8 mouse cellular contexts compared by ENCODE assay signal in genomic region chr11:69992932-69993331, GRCm38 (mm10). TPM values are rescaled to one million over a fixed set of nuclear protein-coding genes. Genes with fewer than 3 reads are reported as not detected.
DNase-seq lines count a peak whose midpoint lies in the region; ATAC-seq and TF ChIP-seq lines count a peak whose summit lies in the region.

No protein-coding gene starts in this region.

- no peak for ATAC-seq in intestine, embryonic 14.5 days (replicated peaks; ENCODE audit: low FRiP score, low TSS enrichment, low read depth)
- ATAC-seq in midbrain, postnatal 0 days (ENCODE audit: low FRiP score) = no peak

- intact Hi-C loops in left cerebral cortex, postnatal 36 days (cut with DNase I) = no loop called here

- peaks cover 48% of the 10 kb centered on the region for H3K36me3 ChIP-seq in forebrain, embryonic 10.5 days (replicated peaks)
- peaks cover 45% of the 10 kb centered on the region for H3K36me3 ChIP-seq in intestine, embryonic 14.5 days (ENCODE audit: control insufficient read depth, insufficient read depth, low read length)
- H3K36me3 ChIP-seq in midbrain, postnatal 0 days (ENCODE audit: insufficient read depth, low read length) = peaks cover 22% of the 10 kb centered on the region

- 89% methylated on average over 3 of the region's 3 CpGs for WGBS in forebrain, embryonic 10.5 days
- WGBS in intestine, embryonic 14.5 days = 85% methylated on average over 3 of the region's 3 CpGs
- 92% methylated on average over 3 of the region's 3 CpGs for WGBS in midbrain, postnatal 0 days

- H3K4me1 ChIP-seq in forebrain, embryonic 10.5 days = peaks cover 36% of the 10 kb centered on the region
- peaks cover 18% of the 10 kb centered on the region for H3K4me1 ChIP-seq in intestine, embryonic 14.5 days (replicated peaks; ENCODE audit: control insufficient read depth, insufficient read depth, low read length)
- no peaks in the 10 kb centered on the region; the same call in 1 of the 2 replicates for H3K4me1 ChIP-seq in midbrain, postnatal 0 days (ENCODE audit: insufficient read depth, low read length)

- no peaks in the 10 kb centered on the region for H3K27me3 ChIP-seq in forebrain, embryonic 10.5 days (ENCODE audit: poor library complexity, severe bottlenecking)
- no peaks in the 10 kb centered on the region for H3K27me3 ChIP-seq in intestine, embryonic 14.5 days (replicated peaks; ENCODE audit: control insufficient read depth, insufficient read depth, low read length)
- H3K27me3 ChIP-seq in midbrain, postnatal 0 days (ENCODE audit: insufficient read depth, low read length) = no peaks in the 10 kb centered on the region

- peak overlapping the region; percentile 83; the same call in 1 of the 2 replicates for H3K9ac ChIP-seq in intestine, embryonic 14.5 days (ENCODE audit: low read length)
- no peak overlapping the region for H3K9ac ChIP-seq in midbrain, postnatal 0 days (replicated peaks; ENCODE audit: low read length, poor library complexity, severe bottlenecking)

- peak overlapping the region; percentile 85; the same call in 1 of the 2 replicates for H3K4me3 ChIP-seq in forebrain, embryonic 10.5 days
- peak overlapping the region; percentile 78 for H3K4me3 ChIP-seq in intestine, embryonic 14.5 days (ENCODE audit: low read depth, low read length)
- no peak overlapping the region for H3K4me3 ChIP-seq in midbrain, postnatal 0 days (ENCODE audit: low read depth, low read length)

- H3K9me3 ChIP-seq in forebrain, embryonic 10.5 days = no peaks in the 10 kb centered on the region
- H3K9me3 ChIP-seq in intestine, embryonic 14.5 days (ENCODE audit: control insufficient read depth, low read length) = no peaks in the 10 kb centered on the region
- H3K9me3 ChIP-seq in midbrain, postnatal 0 days (ENCODE audit: low read length) = no peaks in the 10 kb centered on the region

- TF ChIP-seq CTCF in midbrain, postnatal 0 days (IDR thresholded peaks at IDR 0.05) = no peak

- peak; percentile 9 for DNase-seq in kidney, postnatal 10 days
- DNase-seq in kidney, postnatal 14 days = no peak
- DNase-seq in forebrain, embryonic 10.5 days (ENCODE audit: extremely low spot score, low spot score) = no peak
- DNase-seq in intestine, embryonic 14.5 days (ENCODE audit: low spot score) = no peak
- DNase-seq in midbrain, postnatal 0 days (ENCODE audit: low spot score) = no peak
- no peak for DNase-seq in left cerebral cortex, postnatal 36 days (ENCODE audit: low spot score in 2 of 2)
- no peak for DNase-seq in thymus, postnatal 36 days
- DNase-seq in frontal cortex, postnatal 14 days (ENCODE audit: low spot score in 2 of 2) = no peak

- H3K27ac ChIP-seq in forebrain, embryonic 10.5 days = no peak overlapping the region
- no peak overlapping the region for H3K27ac ChIP-seq in intestine, embryonic 14.5 days (ENCODE audit: low read depth)
- H3K27ac ChIP-seq in midbrain, postnatal 0 days (ENCODE audit: low read depth, low read length) = no peak overlapping the region

- peak overlapping the region; percentile 71 for H3K4me2 ChIP-seq in intestine, embryonic 14.5 days (ENCODE audit: low read length)
- peak overlapping the region; percentile 61 for H3K4me2 ChIP-seq in midbrain, postnatal 0 days (ENCODE audit: low read depth, low read length, poor library complexity, severe bottlenecking)

RNA-seq across cellular contexts. Expression of gene Gabarap, which starts 2.0 kb away (rescaled TPM):
- 318 and 331 TPM in 2 replicates for polyA plus RNA-seq in forebrain, embryonic 10.5 days (2016; fragmentation: Nextera tagmentation; extraction: Ambion mirVana)
- 481 and 495 TPM in 2 replicates for polyA plus RNA-seq in intestine, embryonic 14.5 days (2014; fragmentation: Nextera tagmentation; extraction: Ambion mirVana)
- total RNA-seq in midbrain, postnatal 0 days (2014; rRNA removed) = 197 and 226 TPM in 2 replicates
- 501 and 511 TPM in 2 replicates for polyA plus RNA-seq in midbrain, postnatal 0 days (2015; fragmentation: Nextera tagmentation; extraction: Ambion mirVana)
- total RNA-seq in left cerebral cortex, postnatal 36 days (2021) = 100 to 1,000 TPM; 199 to 219 TPM

RNA-seq across cellular contexts. Expression of gene Phf23, which starts 2.6 kb away (rescaled TPM):
- 94.5 and 96.2 TPM in 2 replicates for polyA plus RNA-seq in forebrain, embryonic 10.5 days (2016; fragmentation: Nextera tagmentation; extraction: Ambion mirVana)
- polyA plus RNA-seq in intestine, embryonic 14.5 days (2014; fragmentation: Nextera tagmentation; extraction: Ambion mirVana) = 37.6 and 43.9 TPM in 2 replicates
- 42.4 and 45.2 TPM in 2 replicates for total RNA-seq in midbrain, postnatal 0 days (2014; rRNA removed)
- polyA plus RNA-seq in midbrain, postnatal 0 days (2015; fragmentation: Nextera tagmentation; extraction: Ambion mirVana) = 37.6 and 40.0 TPM in 2 replicates
- 10 to 100 TPM; 41.3 to 46.1 TPM for total RNA-seq in left cerebral cortex, postnatal 36 days (2021)

RNA-seq across cellular contexts. Expression of gene Dvl2, which starts 7.5 kb away (rescaled TPM):
- polyA plus RNA-seq in forebrain, embryonic 10.5 days (2016; fragmentation: Nextera tagmentation; extraction: Ambion mirVana) = 44.3 and 51.6 TPM in 2 replicates
- 32.0 and 32.6 TPM in 2 replicates for polyA plus RNA-seq in intestine, embryonic 14.5 days (2014; fragmentation: Nextera tagmentation; extraction: Ambion mirVana)
- 31.5 and 33.3 TPM in 2 replicates for total RNA-seq in midbrain, postnatal 0 days (2014; rRNA removed)
- polyA plus RNA-seq in midbrain, postnatal 0 days (2015; fragmentation: Nextera tagmentation; extraction: Ambion mirVana) = 19.0 and 20.0 TPM in 2 replicates
- 10 to 100 TPM; 25.4 to 36.0 TPM for total RNA-seq in left cerebral cortex, postnatal 36 days (2021)

RNA-seq across cellular contexts. Expression of gene Elp5, which starts 10.6 kb away (rescaled TPM):
- 159 TPM in 2 replicates for polyA plus RNA-seq in forebrain, embryonic 10.5 days (2016; fragmentation: Nextera tagmentation; extraction: Ambion mirVana)
- polyA plus RNA-seq in intestine, embryonic 14.5 days (2014; fragmentation: Nextera tagmentation; extraction: Ambion mirVana) = 104 and 119 TPM in 2 replicates
- 109 and 157 TPM in 2 replicates for total RNA-seq in midbrain, postnatal 0 days (2014; rRNA removed)
- 171 and 182 TPM in 2 replicates for polyA plus RNA-seq in midbrain, postnatal 0 days (2015; fragmentation: Nextera tagmentation; extraction: Ambion mirVana)
- 10 to 100 TPM; 79.2 to 88.5 TPM for total RNA-seq in left cerebral cortex, postnatal 36 days (2021)

RNA-seq across cellular contexts. Expression of gene Ctdnep1, which starts 12.0 kb away (rescaled TPM):
- polyA plus RNA-seq in forebrain, embryonic 10.5 days (2016; fragmentation: Nextera tagmentation; extraction: Ambion mirVana) = 21.5 and 23.4 TPM in 2 replicates
- 28.6 and 29.3 TPM in 2 replicates for polyA plus RNA-seq in intestine, embryonic 14.5 days (2014; fragmentation: Nextera tagmentation; extraction: Ambion mirVana)
- total RNA-seq in midbrain, postnatal 0 days (2014; rRNA removed) = 39.6 and 42.9 TPM in 2 replicates
- polyA plus RNA-seq in midbrain, postnatal 0 days (2015; fragmentation: Nextera tagmentation; extraction: Ambion mirVana) = 22.3 and 24.1 TPM in 2 replicates
- 100 to 1,000 TPM; 112 to 128 TPM for total RNA-seq in left cerebral cortex, postnatal 36 days (2021)
